Mouse (Mus musculus) lung, postnatal 10 days (tissue): ENCODE measurements around the gene Gm5128.
"Not testable (repeated sequence)": the region's sequence is repeated elsewhere in the genome, so short reads cannot be mapped to it uniquely, and the experiment has no call there.

ENCODE experiments used
- DNase-seq: peaks from one replicate; pipeline ENCODE4 v3.0.0; 2021

Gene Gm5128

DNA sequence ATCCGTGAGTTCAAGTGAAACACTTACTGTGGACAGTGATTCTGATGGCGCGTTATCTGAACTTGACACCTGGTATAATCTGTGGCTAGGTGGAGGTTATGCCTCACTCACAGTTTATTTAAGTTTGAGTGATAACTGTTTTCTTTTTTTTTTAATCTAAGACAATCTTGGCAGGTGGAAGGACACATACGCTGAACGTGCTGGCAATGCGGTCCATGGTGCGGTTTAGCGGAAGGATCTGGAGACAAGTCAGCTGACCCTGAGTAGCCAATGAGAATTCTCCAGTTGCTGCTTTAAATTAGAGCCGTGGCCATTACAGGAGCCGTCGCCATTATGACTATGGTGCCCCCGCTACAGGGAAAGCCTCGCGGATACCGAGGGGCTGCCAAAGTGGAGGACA, at the start of gene Gm5128:
Gene Gm5128 (plus strand): TSS at position 301 of the 400 bp plus-strand sequence.
- DNase-seq = not testable (repeated sequence)

DNA sequence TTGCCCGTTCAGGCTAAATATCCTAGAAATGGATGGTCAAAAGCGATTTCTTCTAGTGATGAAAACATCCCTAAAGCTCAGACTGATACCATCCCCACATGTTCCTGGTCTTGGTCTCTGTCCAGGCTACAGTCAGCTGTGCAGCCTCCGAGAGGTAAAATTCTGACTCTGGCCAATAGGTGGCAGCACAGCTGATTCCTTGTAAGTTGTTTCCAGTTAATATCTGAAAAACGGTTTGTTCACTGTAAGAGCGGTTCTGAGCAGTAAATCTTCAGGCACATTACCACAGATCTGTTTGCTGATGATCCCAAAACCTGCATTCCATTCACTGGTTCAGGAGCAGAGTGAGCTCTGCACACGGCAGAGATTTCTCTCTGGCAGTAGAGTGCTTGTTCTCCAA, 12.4 kb upstream of the Gm5128 start:
- DNase-seq = not testable (repeated sequence)

DNA sequence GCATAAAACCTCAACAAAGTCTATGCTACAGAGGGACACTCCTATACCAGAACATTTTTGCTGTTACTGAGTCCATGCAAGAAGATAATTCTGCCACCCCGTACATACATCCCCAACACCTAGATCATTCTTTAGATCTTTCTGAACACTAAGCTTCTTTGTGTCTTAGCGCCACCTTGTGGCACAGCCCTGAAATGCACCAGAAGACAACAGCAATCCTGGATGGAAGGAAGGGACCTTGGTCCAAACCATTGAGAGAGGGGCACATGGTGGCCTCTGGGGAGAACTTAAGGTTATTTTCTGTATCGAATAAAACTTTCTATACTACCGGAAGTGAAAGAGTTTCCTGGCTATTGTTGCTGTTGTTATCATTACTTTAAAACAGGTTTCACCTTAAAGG, 11.1 kb upstream of the Gm5128 start:
- DNase-seq = not testable (repeated sequence)

DNA sequence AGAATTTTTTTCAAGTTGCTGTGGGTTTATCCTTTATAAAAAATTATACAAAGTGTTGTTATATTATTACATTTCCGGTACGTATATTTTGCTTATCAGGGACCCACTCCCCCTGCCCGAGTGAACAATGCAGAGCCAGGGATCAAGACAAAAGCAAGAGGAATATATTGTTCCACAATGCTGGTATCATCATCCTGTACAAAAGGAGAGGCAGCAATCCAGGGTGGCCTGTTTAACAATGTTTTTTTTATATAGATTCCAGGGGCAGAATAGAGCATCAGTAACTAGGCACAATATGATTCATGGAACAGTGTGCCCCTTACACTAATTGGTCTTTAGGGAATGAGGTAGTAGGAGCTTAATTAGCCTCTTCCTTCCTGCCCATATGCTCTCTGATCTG, 30.5 kb downstream of the Gm5128 start:
- not testable (repeated sequence) for DNase-seq

DNA sequence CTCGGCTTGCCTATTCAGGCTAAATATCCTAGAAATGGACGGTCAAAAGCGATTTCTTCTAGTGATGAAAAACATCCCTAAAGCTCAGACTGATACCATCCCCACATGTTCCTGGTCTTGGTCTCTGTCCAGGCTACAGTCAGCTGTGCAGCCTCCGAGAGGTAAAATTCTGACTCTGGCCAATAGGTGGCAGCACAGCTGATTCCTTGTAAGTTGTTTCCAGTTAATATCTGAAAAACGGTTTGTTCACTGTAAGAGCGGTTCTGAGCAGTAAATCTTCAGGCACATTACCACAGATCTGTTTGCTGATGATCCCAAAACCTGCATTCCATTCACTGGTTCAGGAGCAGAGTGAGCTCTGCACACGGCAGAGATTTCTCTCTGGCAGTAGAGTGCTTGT, 48.1 kb downstream of the Gm5128 start:
- DNase-seq = not testable (repeated sequence)

DNA sequence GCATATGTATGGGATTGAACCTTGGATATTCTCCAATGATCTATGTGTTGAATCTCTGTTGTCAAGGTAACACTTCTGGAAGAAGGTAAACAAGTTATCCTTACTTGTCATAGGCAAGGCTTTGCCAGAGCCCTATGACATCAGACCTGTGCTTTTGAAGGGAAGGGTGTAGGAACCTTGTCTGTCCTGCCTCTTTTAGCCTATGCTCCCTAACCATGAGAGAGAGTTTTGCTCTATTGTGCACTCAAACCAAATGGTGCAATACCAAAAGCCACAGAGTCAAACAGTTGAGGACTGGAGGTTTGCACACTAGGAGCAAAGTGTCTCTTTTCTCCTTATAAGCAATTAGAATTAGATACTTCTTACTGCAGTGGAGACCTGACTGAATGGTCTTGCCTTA, 48.7 kb downstream of the Gm5128 start:
- DNase-seq = not testable (repeated sequence)

DNA sequence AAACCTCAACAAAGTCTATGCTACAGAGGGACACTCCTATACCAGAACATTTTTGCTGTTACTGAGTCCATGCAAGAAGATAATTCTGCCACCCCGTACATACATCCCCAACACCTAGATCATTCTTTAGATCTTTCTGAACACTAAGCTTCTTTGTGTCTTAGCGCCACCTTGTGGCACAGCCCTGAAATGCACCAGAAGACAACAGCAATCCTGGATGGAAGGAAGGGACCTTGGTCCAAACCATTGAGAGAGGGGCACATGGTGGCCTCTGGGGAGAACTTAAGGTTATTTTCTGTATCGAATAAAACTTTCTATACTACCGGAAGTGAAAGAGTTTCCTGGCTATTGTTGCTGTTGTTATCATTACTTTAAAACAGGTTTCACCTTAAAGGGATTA, 49.4 kb downstream of the Gm5128 start:
- DNase-seq = not testable (repeated sequence)
